ENCODE assay signal across 13 mouse cellular contexts in the genomic region with DNA sequence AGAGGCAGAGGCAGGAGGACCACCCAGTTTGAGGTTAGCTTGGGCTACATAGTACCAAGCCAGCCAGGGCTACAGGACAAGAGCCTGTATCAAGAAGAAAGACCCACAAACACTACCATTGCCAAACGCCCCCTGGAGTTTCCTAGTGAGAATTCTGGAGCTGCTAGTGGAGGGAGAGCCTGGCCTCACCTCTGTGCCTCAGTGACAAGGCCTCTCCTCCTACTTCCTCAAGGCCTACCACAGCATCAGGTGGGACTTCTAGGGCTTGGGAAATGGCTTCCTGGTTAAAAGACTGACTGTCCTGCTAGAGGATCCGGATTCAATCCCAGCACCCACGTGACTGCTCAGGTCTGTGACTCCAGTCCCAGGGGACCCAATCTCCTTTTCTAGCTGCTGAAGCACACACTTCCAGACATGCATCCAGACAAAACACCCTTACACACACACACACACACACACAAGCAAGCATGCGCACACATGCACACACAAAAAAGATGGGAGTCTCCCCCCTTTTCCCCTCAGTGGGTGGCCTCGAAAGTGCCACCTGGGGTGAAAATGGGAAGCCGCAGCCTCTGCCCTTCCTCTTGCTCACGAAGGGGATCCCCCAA. TPM values are rescaled to one million over a fixed set of nuclear protein-coding genes. Genes with fewer than 3 reads are reported as not detected.
A peak's percentile ranks its signal among the peaks of the same experiment; 100 is the strongest.
DNase-seq lines count a peak whose midpoint lies in the region; ATAC-seq and TF ChIP-seq lines count a peak whose summit lies in the region.
"Had no signal": no experiment of that assay in that cellular context is flagged by ENCODE, and none has a peak within 500 bp of the region (broad histone marks: within the 10 kb centered on the region; RNA-seq: fewer than 3 reads in every experiment).

No protein-coding gene starts in this region.

- H3K4me1 ChIP-seq in heart, adult 2 months (ENCODE audit: control insufficient read depth, insufficient read depth, low read length) = peaks cover 34% of the 10 kb centered on the region
- H3K4me1 ChIP-seq in midbrain, embryonic 11.5 days (ENCODE audit: control insufficient read depth, insufficient read depth, low read length) = peaks cover 5% of the 10 kb centered on the region; the same call in 1 of the 2 replicates
- peaks cover 9% of the 10 kb centered on the region for H3K4me1 ChIP-seq in midbrain, embryonic 13.5 days (replicated peaks)

- no peak overlapping the region for H3K9ac ChIP-seq in heart, adult 2 months (ENCODE audit: low read depth, low read length)
- no peak overlapping the region for H3K9ac ChIP-seq in midbrain, embryonic 11.5 days (ENCODE audit: low read length)
- H3K9ac ChIP-seq in midbrain, embryonic 13.5 days (replicated peaks) = no peak overlapping the region
- H3K9ac ChIP-seq: embryonic facial prominence, embryonic 12.5 days had no signal

- H3K27me3 ChIP-seq in heart, adult 2 months (ENCODE audit: control insufficient read depth, insufficient read depth, low read length) = no peaks in the 10 kb centered on the region
- no peaks in the 10 kb centered on the region for H3K27me3 ChIP-seq in midbrain, embryonic 11.5 days (ENCODE audit: control insufficient read depth, insufficient read depth, low read length)
- no peaks in the 10 kb centered on the region for H3K27me3 ChIP-seq in midbrain, embryonic 13.5 days
- H3K27me3 ChIP-seq: embryonic facial prominence, embryonic 12.5 days; heart, embryonic 13.5 days had no signal

- no peaks in the 10 kb centered on the region for H3K79me2 ChIP-seq in heart, adult 2 months (replicated peaks; ENCODE audit: control insufficient read depth, insufficient read depth, low read length)

- 0 out of 2 replicates have a peak, but pooled peaks have one; percentile 11 for ATAC-seq in midbrain, embryonic 11.5 days (ENCODE audit: low FRiP score)
- no peak for ATAC-seq in midbrain, embryonic 13.5 days
- ATAC-seq in granulocyte monocyte progenitor cell, adult 5-6 weeks (replicated peaks; ENCODE audit: poor library complexity, severe bottlenecking) = peak; percentile 31

- no peaks in the 10 kb centered on the region for H3K9me3 ChIP-seq in midbrain, embryonic 11.5 days (ENCODE audit: control insufficient read depth, low read length)
- no peaks in the 10 kb centered on the region for H3K9me3 ChIP-seq in midbrain, embryonic 13.5 days
- H3K9me3 ChIP-seq: embryonic facial prominence, embryonic 12.5 days; G1E; heart, embryonic 13.5 days had no signal

- peak; percentile 20 for TF ChIP-seq CTCF in heart, adult 2 months (IDR thresholded peaks at IDR 0.05)

- TF ChIP-seq POLR2A in heart, adult 2 months (IDR thresholded peaks at IDR 0.05; ENCODE audit: insufficient read depth, low read depth, low read length) = no peak

- WGBS in heart, adult 2 months = 63% methylated on average over 7 of the region's 7 CpGs
- 65% methylated on average over 7 of the region's 7 CpGs for WGBS in midbrain, embryonic 11.5 days
- WGBS in midbrain, embryonic 13.5 days = 59% methylated on average over 7 of the region's 7 CpGs

- peaks cover 4% of the 10 kb centered on the region for H3K36me3 ChIP-seq in heart, adult 2 months (ENCODE audit: control insufficient read depth, insufficient read depth, low read length)
- no peaks in the 10 kb centered on the region for H3K36me3 ChIP-seq in midbrain, embryonic 11.5 days (ENCODE audit: control insufficient read depth, insufficient read depth, low read length)
- no peaks in the 10 kb centered on the region for H3K36me3 ChIP-seq in midbrain, embryonic 13.5 days
- H3K36me3 ChIP-seq: embryonic facial prominence, embryonic 12.5 days; heart, embryonic 13.5 days had no signal

- intact Hi-C loops in heart, adult 2 months (cut with DNase I) = no loop called here
- intact Hi-C loops in heart, postnatal 14 days (cut with DNase I) = no loop called here

- H3K27ac ChIP-seq in heart, adult 2 months = peak overlapping the region; percentile 83
- H3K27ac ChIP-seq in midbrain, embryonic 11.5 days (ENCODE audit: low read depth, low read length) = no peak overlapping the region
- no peak overlapping the region for H3K27ac ChIP-seq in midbrain, embryonic 13.5 days
- H3K27ac ChIP-seq: embryonic facial prominence, embryonic 12.5 days had no signal

- H3K4me3 ChIP-seq in heart, adult 2 months = no peak overlapping the region
- H3K4me3 ChIP-seq in midbrain, embryonic 11.5 days (ENCODE audit: low read depth, low read length) = no peak overlapping the region
- H3K4me3 ChIP-seq in midbrain, embryonic 13.5 days (replicated peaks) = no peak overlapping the region
- H3K4me3 ChIP-seq: embryonic facial prominence, embryonic 12.5 days; heart, embryonic 13.5 days had no signal

- TF ChIP-seq EP300 in heart, adult 2 months (IDR thresholded peaks at IDR 0.05; ENCODE audit: insufficient read depth, low read depth, low read length) = no peak

- DNase-seq in heart, adult 2 months = no peak
- DNase-seq in heart, postnatal 14 days = no peak
- no peak for DNase-seq in midbrain, embryonic 11.5 days (ENCODE audit: low spot score, missing footprints)
- peak; percentile 84 to 88 for DNase-seq in spleen, postnatal 36 days (ENCODE audit: low spot score in 2 of 2)
- DNase-seq in gastrocnemius, postnatal 4 days (ENCODE audit: low spot score in 2 of 2) = no peak
- no peak for DNase-seq in adrenal gland, postnatal 14 days
- DNase-seq: layer of hippocampus, adult 9-11 months; right cerebral cortex, postnatal 4 days had no signal

- H3K4me2 ChIP-seq in midbrain, embryonic 11.5 days = no peak overlapping the region
- H3K4me2 ChIP-seq in midbrain, embryonic 13.5 days (replicated peaks) = no peak overlapping the region
- H3K4me2 ChIP-seq: embryonic facial prominence, embryonic 12.5 days; heart, embryonic 13.5 days had no signal

RNA-seq across cellular contexts. Expression of gene Mcl1, which starts 6.3 kb away (rescaled TPM):
- total RNA-seq in heart, adult 2 months (2021) = 100 to 1,000 TPM; 134 to 139 TPM
- polyA plus RNA-seq in heart, adult 2 months (2012; rRNA removed) = 39.1 and 64.4 TPM in 2 replicates
- total RNA-seq in heart, postnatal 14 days (2021) = 100 to 1,000 TPM; 161 to 165 TPM
- polyA plus RNA-seq in midbrain, embryonic 11.5 days (2014; fragmentation: Nextera tagmentation; extraction: Ambion mirVana) = 74.1 and 79.9 TPM in 2 replicates
- polyA plus RNA-seq in midbrain, embryonic 13.5 days (2015; fragmentation: Nextera tagmentation; extraction: Ambion mirVana) = 46.9 and 56.3 TPM in 2 replicates
- 88.5 and 94.4 TPM in 2 replicates for total RNA-seq in granulocyte monocyte progenitor cell, adult 5-6 weeks (2014; fragmentation: Nextera tagmentation)
- 123 and 124 TPM in 2 replicates for total RNA-seq in granulocyte monocyte progenitor cell, adult 5-6 weeks (2017)
- total RNA-seq in gastrocnemius, postnatal 4 days (2021) = 100 to 1,000 TPM in 1 of 2 experiments, 10 to 100 TPM in 1; 90.6 to 107 TPM
- 151 and 187 TPM in 2 replicates for total RNA-seq in adrenal gland, postnatal 14 days (2021)

RNA-seq across cellular contexts. Expression of gene Ensa, which starts 27.5 kb away (rescaled TPM):
- 10 to 100 TPM; 71.5 to 77.7 TPM for total RNA-seq in heart, adult 2 months (2021)
- 17.4 and 28.3 TPM in 2 replicates for polyA plus RNA-seq in heart, adult 2 months (2012; rRNA removed)
- total RNA-seq in heart, postnatal 14 days (2021) = 10 to 100 TPM; 62.5 to 63.7 TPM
- polyA plus RNA-seq in midbrain, embryonic 11.5 days (2014; fragmentation: Nextera tagmentation; extraction: Ambion mirVana) = 88.1 and 93.2 TPM in 2 replicates
- 116 TPM in 2 replicates for polyA plus RNA-seq in midbrain, embryonic 13.5 days (2015; fragmentation: Nextera tagmentation; extraction: Ambion mirVana)
- 44.2 and 44.3 TPM in 2 replicates for total RNA-seq in granulocyte monocyte progenitor cell, adult 5-6 weeks (2014; fragmentation: Nextera tagmentation)
- total RNA-seq in granulocyte monocyte progenitor cell, adult 5-6 weeks (2017) = 47.7 and 63.0 TPM in 2 replicates
- total RNA-seq in gastrocnemius, postnatal 4 days (2021) = 10 to 100 TPM; 74.3 to 79.9 TPM
- 72.6 and 74.5 TPM in 2 replicates for total RNA-seq in adrenal gland, postnatal 14 days (2021)

RNA-seq across cellular contexts. Expression of gene Adamtsl4, which starts 35.4 kb away (rescaled TPM):
- total RNA-seq in heart, adult 2 months (2021) = 10 to 100 TPM; 39.2 to 51.4 TPM
- polyA plus RNA-seq in heart, adult 2 months (2012; rRNA removed) = 36.2 and 46.2 TPM in 2 replicates
- total RNA-seq in heart, postnatal 14 days (2021) = 10 to 100 TPM; 48.3 to 57.2 TPM
- 0.28 and 0.52 TPM in 2 replicates for polyA plus RNA-seq in midbrain, embryonic 11.5 days (2014; fragmentation: Nextera tagmentation; extraction: Ambion mirVana)
- 0.68 and 1.9 TPM in 2 replicates for polyA plus RNA-seq in midbrain, embryonic 13.5 days (2015; fragmentation: Nextera tagmentation; extraction: Ambion mirVana)
- 0.23 and 1.4 TPM in 2 replicates for total RNA-seq in granulocyte monocyte progenitor cell, adult 5-6 weeks (2014; fragmentation: Nextera tagmentation)
- 0.17 TPM in 1 of 2 replicates, not detected in the other for total RNA-seq in granulocyte monocyte progenitor cell, adult 5-6 weeks (2017)
- 10 to 100 TPM; 28.2 to 36.2 TPM for total RNA-seq in gastrocnemius, postnatal 4 days (2021)
- 6.6 and 8.4 TPM in 2 replicates for total RNA-seq in adrenal gland, postnatal 14 days (2021)
- polyA plus RNA-seq: G1E had no signal

Comparison
In these comparisons a context has a peak if more than half of its experiments do, and no peak if none do; other contexts are left out.
1. DNase-seq: peak in spleen, postnatal 36 days (2 of 2); none in heart, adult 2 months (0 of 2), heart, postnatal 14 days (0 of 2), midbrain, embryonic 11.5 days (single experiment), gastrocnemius, postnatal 4 days (0 of 2) and adrenal gland, postnatal 14 days (single experiment).